Mouse (Mus musculus): ENCODE measurements at regions not wholly inside any gene's neighbourhood (a gene's known extent, or its start where the extent isn't known, plus 50 kb on each side); places are given as distances from the start of the nearest gene placed in this dataset.

DNA sequence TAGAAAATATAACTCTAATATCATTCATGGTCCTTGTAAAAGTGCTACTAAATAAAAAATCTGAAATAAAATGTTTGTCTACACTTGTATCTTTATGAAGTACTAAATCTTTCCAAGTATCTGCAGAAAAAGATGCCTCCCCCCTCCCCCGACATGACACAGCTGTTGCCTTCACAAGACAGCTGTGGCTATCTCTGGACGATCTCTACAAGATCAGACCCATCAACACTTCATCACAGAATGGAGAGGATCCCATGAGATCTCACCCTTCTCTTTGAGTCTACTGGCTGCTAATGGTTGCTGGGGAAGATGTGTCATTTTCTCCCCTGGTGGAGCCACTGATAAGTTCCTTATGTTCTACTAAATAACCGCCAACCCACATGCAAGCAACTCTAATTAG lies 116.0 kb upstream of the Dab2 start:
- no peaks in the 10 kb centered on the region for H3K27me3 ChIP-seq (ENCODE audit: control insufficient read depth)
- no peaks in the 10 kb centered on the region for H3K36me3 ChIP-seq (ENCODE audit: control insufficient read depth)

DNA sequence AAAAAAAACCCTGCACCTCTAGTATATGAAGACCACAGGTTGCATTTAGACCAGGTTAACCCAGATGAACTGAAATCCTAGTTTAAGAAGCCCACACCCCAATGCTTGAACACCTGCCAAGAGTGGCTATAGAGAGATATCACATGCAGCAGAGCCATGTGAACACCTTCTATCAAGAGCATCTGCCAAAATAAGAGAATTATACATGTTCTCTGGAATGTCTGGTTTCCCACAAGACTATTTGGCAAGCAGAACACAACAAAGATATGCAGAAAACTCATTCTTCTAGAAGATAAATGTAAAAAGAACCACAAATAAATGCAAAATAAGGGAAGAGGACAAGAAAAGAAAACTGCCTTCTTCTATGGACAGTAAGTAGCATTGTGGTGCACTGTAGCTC lies 107.7 kb upstream of the Dab2 start:
- Histone ChIP-seq H3K4me1 (ENCODE audit: control insufficient read depth) (no peaks in the 10 kb centered on the region), H3K9me3 (ENCODE audit: control insufficient read depth, low read length) (no peaks in the 10 kb centered on the region), H3K36me3 (ENCODE audit: control insufficient read depth) (no peaks in the 10 kb centered on the region), H3K4me3 (replicated peaks) (no peak overlapping the region), H3K27me3 (ENCODE audit: control insufficient read depth) (no peaks in the 10 kb centered on the region)
- TF ChIP-seq TAL1 (IDR thresholded peaks at IDR 0.05; ENCODE audit: low read length) (no peak), GATA1 (IDR thresholded peaks at IDR 0.05; ENCODE audit: low read length) (no peak)

More for the DNA sequence above, 116.0 kb upstream of the Dab2 start:
- TF ChIP-seq TAL1 (IDR thresholded peaks at IDR 0.05; ENCODE audit: low read length) (no peak), GATA1 (IDR thresholded peaks at IDR 0.05; ENCODE audit: low read length) (no peak)
- no peaks in the 10 kb centered on the region for H3K4me1 ChIP-seq (ENCODE audit: control insufficient read depth)
- no peaks in the 10 kb centered on the region for H3K9me3 ChIP-seq (ENCODE audit: control insufficient read depth, low read length)
- no peak overlapping the region for H3K4me3 ChIP-seq (replicated peaks)

DNA sequence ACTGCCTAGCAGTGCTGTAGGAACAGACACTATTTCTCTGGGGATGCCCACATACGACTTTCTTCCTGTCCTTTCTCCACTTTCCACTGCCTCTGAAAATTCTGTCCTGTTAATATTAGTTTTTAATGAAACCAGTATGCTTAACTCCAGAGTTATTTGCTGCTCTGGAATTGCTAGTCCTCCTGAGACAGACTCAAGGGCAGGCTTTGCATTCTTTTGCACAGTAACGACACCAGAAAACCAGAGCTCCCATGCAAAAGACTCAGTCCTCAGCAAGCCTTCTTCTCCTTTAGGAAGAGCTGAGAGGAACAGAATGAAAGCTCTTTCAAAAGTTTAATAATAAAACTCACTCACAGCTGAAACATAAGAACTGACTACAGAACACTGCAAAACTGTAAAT lies 92.3 kb upstream of the Dab2 start:
- Histone ChIP-seq H3K36me3 (ENCODE audit: control insufficient read depth) (no peaks in the 10 kb centered on the region), H3K9me3 (ENCODE audit: control insufficient read depth, low read length) (no peaks in the 10 kb centered on the region), H3K4me1 (ENCODE audit: control insufficient read depth) (no peaks in the 10 kb centered on the region), H3K4me3 (replicated peaks) (no peak overlapping the region), H3K27me3 (ENCODE audit: control insufficient read depth) (no peaks in the 10 kb centered on the region)
- TF ChIP-seq GATA1 (IDR thresholded peaks at IDR 0.05; ENCODE audit: low read length) (no peak), TAL1 (IDR thresholded peaks at IDR 0.05; ENCODE audit: low read length) (no peak)

DNA sequence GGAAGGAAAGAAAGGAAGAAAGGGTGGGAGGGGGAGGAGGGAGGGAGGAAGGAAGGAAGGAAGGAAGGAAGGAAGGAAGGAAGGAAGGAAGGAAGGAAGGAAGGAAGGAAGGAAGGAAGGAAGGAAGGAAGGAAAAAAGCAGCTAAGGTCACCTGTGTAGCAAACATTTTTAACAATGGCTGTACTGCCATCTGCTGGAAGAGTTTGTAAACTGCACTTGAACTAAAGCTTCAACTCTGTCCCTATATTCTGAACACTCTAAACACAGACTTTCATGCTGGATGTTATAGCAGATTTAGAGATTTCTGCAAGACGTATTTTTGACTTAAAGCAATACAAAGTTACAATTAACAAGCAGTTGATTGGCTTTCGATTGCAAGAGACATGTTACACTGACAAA lies 90.3 kb upstream of the Dab2 start:
- TF ChIP-seq GATA1 (IDR thresholded peaks at IDR 0.05; ENCODE audit: low read length), result no peak
- no peak for TF ChIP-seq TAL1 (IDR thresholded peaks at IDR 0.05; ENCODE audit: low read length)
- H3K9me3 ChIP-seq (ENCODE audit: control insufficient read depth, low read length), result no peaks in the 10 kb centered on the region
- no peaks in the 10 kb centered on the region for H3K36me3 ChIP-seq (ENCODE audit: control insufficient read depth)
- no peaks in the 10 kb centered on the region for H3K27me3 ChIP-seq (ENCODE audit: control insufficient read depth)
- H3K4me3 ChIP-seq (replicated peaks), result no peak overlapping the region
- H3K4me1 ChIP-seq (ENCODE audit: control insufficient read depth), result no peaks in the 10 kb centered on the region

DNA sequence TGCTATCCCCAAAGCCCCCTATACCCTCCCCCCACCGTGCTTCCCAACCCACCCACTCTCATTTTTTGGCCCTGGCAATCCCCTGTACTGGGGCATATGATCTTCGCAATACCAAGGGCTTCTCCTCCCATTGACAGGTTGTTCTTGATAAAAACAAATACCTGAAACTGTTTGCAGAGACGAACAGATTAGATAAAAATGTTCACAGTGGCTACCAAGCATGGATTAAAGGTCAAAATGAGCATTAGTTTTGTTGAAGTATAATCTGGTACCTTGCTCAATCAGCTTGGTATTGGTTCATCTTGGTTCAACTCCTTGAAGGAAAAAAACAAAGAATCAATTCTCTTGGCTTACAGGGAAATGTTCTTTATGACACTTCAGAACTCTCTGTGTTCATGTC lies 81.5 kb upstream of the Dab2 start:
- no peaks in the 10 kb centered on the region for H3K27me3 ChIP-seq (ENCODE audit: control insufficient read depth)
- no peaks in the 10 kb centered on the region for H3K36me3 ChIP-seq (ENCODE audit: control insufficient read depth)
- no peak for TF ChIP-seq GATA1 (IDR thresholded peaks at IDR 0.05; ENCODE audit: low read length)
- TF ChIP-seq TAL1 (IDR thresholded peaks at IDR 0.05; ENCODE audit: low read length), result no peak
- H3K4me1 ChIP-seq (ENCODE audit: control insufficient read depth), result no peaks in the 10 kb centered on the region
- no peak overlapping the region for H3K4me3 ChIP-seq (replicated peaks)
- H3K9me3 ChIP-seq (ENCODE audit: control insufficient read depth, low read length), result no peaks in the 10 kb centered on the region

DNA sequence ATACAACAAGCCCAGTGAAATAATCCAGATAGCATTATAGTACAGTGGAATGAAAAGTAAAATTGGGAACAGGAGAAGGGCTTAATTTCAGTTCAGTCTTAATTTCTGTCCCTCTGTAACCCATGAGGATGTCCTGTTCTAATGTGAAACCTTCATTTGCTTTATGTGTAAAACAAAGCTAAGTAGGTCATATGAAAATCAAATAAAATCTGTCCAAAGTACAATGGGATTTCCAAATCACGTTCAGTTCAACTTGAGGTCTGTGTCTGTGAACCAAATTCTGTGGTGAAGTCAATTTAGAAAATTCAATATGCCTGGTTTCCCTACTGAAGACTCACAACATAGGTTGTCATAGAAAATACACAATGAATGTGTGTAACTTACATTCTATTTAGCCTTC lies 74.4 kb upstream of the Dab2 start:
- H3K36me3 ChIP-seq (ENCODE audit: control insufficient read depth), result no peaks in the 10 kb centered on the region
- H3K4me1 ChIP-seq (ENCODE audit: control insufficient read depth), result no peaks in the 10 kb centered on the region
- H3K9me3 ChIP-seq (ENCODE audit: control insufficient read depth, low read length), result no peaks in the 10 kb centered on the region
- no peaks in the 10 kb centered on the region for H3K27me3 ChIP-seq (ENCODE audit: control insufficient read depth)
- no peak overlapping the region for H3K4me3 ChIP-seq (replicated peaks)
- TF ChIP-seq GATA1 (IDR thresholded peaks at IDR 0.05; ENCODE audit: low read length), result no peak
- TF ChIP-seq TAL1 (IDR thresholded peaks at IDR 0.05; ENCODE audit: low read length), result no peak

DNA sequence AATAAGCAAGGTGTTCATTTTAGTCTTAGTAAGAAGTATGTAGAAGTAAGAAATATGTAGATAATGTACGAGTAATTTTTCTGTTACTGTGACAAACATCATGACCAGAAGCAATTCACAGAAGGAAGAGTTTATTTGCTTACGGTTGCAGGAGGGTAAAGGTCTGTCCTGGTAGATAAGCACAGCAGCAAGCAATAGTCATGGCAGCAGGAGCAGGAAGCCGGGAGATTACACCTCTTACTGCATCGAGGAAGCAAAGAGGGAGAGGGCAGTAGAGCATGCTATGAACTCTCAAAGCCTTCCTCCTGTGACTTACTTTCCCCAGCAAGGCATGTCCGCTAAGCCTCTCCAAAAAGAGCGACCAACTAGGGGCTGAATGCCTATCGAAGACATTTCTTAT lies 69.0 kb upstream of the Dab2 start:
- TF ChIP-seq GATA1 (IDR thresholded peaks at IDR 0.05; ENCODE audit: low read length) (no peak), TAL1 (IDR thresholded peaks at IDR 0.05; ENCODE audit: low read length) (no peak)
- H3K4me3 ChIP-seq (replicated peaks), result no peak overlapping the region
- no peaks in the 10 kb centered on the region for H3K36me3 ChIP-seq (ENCODE audit: control insufficient read depth)
- H3K4me1 ChIP-seq (ENCODE audit: control insufficient read depth), result peaks cover 2% of the 10 kb centered on the region; the same call in 1 of the 2 replicates
- no peaks in the 10 kb centered on the region for H3K27me3 ChIP-seq (ENCODE audit: control insufficient read depth)
- no peaks in the 10 kb centered on the region for H3K9me3 ChIP-seq (ENCODE audit: control insufficient read depth, low read length)

DNA sequence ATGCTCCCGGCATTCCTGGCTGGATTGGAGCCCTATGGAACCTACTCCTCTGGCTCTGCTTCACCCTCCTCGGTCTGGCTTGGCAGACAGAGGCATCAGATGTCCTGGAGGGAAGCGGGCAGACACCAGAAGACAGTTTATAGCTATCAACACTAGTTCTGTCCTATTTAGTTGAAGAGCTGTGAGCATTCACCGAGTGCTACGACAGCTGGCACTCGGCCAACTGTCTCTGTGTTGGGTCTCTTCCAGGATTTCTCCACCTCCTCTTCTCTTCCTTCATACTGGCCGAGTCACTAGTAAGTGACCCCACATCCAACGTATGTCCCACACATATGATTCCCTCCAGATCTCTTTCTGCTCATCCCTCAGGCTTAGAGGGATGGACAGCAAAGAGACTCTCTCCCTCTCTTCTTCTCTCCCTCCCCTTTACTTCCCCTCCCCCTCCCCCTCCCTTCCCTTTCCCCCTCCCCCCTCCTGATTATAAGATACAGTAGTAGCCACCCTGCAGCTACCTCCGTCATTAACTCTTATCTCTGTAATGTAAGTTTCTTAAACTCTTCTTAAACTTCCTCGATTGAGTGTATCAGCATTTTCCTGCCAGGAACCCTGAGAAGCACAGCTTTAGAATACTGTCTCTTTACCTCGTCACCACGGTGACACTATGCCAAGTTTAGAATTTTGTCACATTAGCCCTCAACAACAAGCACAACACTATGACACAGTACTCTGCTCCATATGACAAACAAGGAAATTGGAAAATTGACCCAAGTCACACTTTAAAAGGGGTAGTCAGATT lies 68.1 kb upstream of the Dab2 start:
- no peaks in the 10 kb centered on the region for H3K9me3 ChIP-seq (ENCODE audit: control insufficient read depth, low read length)
- no peak overlapping the region for H3K4me3 ChIP-seq (replicated peaks)
- H3K36me3 ChIP-seq (ENCODE audit: control insufficient read depth), result no peaks in the 10 kb centered on the region
- peaks cover 2% of the 10 kb centered on the region; the same call in 1 of the 2 replicates for H3K4me1 ChIP-seq (ENCODE audit: control insufficient read depth)
- no peaks in the 10 kb centered on the region for H3K27me3 ChIP-seq (ENCODE audit: control insufficient read depth)
- no peak for TF ChIP-seq TAL1 (IDR thresholded peaks at IDR 0.05; ENCODE audit: low read length)
- no peak for TF ChIP-seq GATA1 (IDR thresholded peaks at IDR 0.05; ENCODE audit: low read length)

DNA sequence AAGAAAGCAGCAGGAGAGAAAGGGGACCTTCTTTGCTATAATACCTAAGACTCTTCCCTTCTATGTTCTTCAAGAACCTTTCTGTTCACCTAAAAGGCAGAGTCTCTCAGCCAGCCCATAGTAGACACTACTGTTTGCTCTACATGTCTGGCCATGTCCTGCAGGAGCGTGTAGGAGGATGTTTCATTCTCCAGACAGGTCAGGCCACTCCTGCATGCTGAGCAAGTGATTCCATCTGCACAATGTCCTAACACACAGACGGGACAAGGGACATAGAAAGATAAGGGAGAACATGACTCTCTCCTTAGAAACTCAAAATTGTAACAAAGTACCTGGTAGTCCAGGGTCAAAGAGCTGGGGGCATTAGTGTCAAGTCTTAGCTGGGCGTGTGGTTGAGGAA lies 66.0 kb upstream of the Dab2 start:
- Histone ChIP-seq H3K4me1 (ENCODE audit: control insufficient read depth) (peaks cover 2% of the 10 kb centered on the region; the same call in 1 of the 2 replicates), H3K36me3 (ENCODE audit: control insufficient read depth) (no peaks in the 10 kb centered on the region), H3K9me3 (ENCODE audit: control insufficient read depth, low read length) (no peaks in the 10 kb centered on the region), H3K27me3 (ENCODE audit: control insufficient read depth) (no peaks in the 10 kb centered on the region), H3K4me3 (replicated peaks) (no peak overlapping the region)
- no peak for TF ChIP-seq GATA1 (IDR thresholded peaks at IDR 0.05; ENCODE audit: low read length)
- no peak for TF ChIP-seq TAL1 (IDR thresholded peaks at IDR 0.05; ENCODE audit: low read length)

DNA sequence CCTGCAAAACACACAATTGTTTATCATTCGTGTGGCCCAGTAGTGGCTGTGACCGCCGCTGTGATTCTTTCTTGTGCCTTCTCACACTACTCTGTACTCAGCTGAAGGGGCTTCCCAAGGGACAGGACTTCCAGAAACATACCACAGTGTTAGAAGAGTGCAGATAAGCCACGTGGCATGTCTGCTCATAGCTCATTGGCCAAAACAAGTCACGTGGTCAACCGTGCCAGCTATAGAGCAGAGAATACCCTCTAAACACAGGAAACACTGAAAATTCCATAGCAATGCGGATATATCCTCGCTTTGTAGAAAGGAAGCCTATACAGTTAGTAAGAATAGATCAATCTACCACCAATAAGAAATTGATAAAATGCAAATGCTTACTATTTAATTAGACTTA lies 63.0 kb upstream of the Dab2 start:
- Histone ChIP-seq H3K4me1 (ENCODE audit: control insufficient read depth) (no peaks in the 10 kb centered on the region), H3K27me3 (ENCODE audit: control insufficient read depth) (no peaks in the 10 kb centered on the region)
- TF ChIP-seq TAL1 (IDR thresholded peaks at IDR 0.05; ENCODE audit: low read length) (no peak), GATA1 (IDR thresholded peaks at IDR 0.05; ENCODE audit: low read length) (no peak)

More for the DNA sequence above, 63.0 kb upstream of the Dab2 start:
- Histone ChIP-seq H3K4me3 (replicated peaks) (no peak overlapping the region), H3K9me3 (ENCODE audit: control insufficient read depth, low read length) (no peaks in the 10 kb centered on the region), H3K36me3 (ENCODE audit: control insufficient read depth) (no peaks in the 10 kb centered on the region)
